Mouse (Mus musculus): Measurements from ENCODE around the gene Cdipt. TPM values are rescaled to one million over a fixed set of nuclear protein-coding genes. Genes with fewer than 3 reads are reported as not detected.

The Cdipt gene
- polyA plus RNA-seq (2016; fragmentation: Nextera tagmentation; extraction: Ambion mirVana): 81.1 and 87.2 TPM in 2 replicates

DNA sequence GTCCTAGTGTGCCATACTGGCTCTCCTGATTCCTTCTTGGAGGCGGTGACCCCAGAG, at the start of gene Cdipt:
Gene Cdipt, plus strand, starts transcription at position 22 of the 57 bp plus-strand sequence.
- Histone ChIP-seq H3K27ac (replicated peaks) (peak within 1 kb of the TSS; percentile 96), H3K4me3 (peak within 1 kb of the TSS; percentile 97), H3K36me3 (peaks cover 37% of the 10 kb centered on the region), H3K27me3 (no peaks in the 10 kb centered on the region; the same call in 1 of the 2 replicates), H3K4me2 (replicated peaks) (peak within 1 kb of the TSS; percentile 88), H3K9ac (replicated peaks) (peak within 1 kb of the TSS; percentile 97), H3K4me1 (peaks cover 7% of the 10 kb centered on the region), H3K9me3 (no peaks in the 10 kb centered on the region)
- no peak for ATAC-seq (ENCODE audit: low FRiP score, low read depth)
- 0% methylated on average over 1 of the region's 1 CpGs for WGBS

- peaks cover 11% of the 10 kb centered on the region; the same call in 1 of the 2 replicates for H3K36me3 ChIP-seq
- H3K4me3 ChIP-seq: no peak overlapping the region
- ATAC-seq (ENCODE audit: low FRiP score, low read depth): no peak
- H3K4me1 ChIP-seq: peaks cover 32% of the 10 kb centered on the region
- H3K4me2 ChIP-seq (replicated peaks): no peak overlapping the region
- WGBS: 70% methylated on average over 3 of the region's 3 CpGs
- H3K9ac ChIP-seq (replicated peaks): no peak overlapping the region
- no peaks in the 10 kb centered on the region for H3K27me3 ChIP-seq
- no peaks in the 10 kb centered on the region for H3K9me3 ChIP-seq
- no peak overlapping the region for H3K27ac ChIP-seq (replicated peaks)
Observed at GRCm38 (mm10) chr7:126926299-126926698, 49.4 kb upstream of the Cdipt start.

DNA sequence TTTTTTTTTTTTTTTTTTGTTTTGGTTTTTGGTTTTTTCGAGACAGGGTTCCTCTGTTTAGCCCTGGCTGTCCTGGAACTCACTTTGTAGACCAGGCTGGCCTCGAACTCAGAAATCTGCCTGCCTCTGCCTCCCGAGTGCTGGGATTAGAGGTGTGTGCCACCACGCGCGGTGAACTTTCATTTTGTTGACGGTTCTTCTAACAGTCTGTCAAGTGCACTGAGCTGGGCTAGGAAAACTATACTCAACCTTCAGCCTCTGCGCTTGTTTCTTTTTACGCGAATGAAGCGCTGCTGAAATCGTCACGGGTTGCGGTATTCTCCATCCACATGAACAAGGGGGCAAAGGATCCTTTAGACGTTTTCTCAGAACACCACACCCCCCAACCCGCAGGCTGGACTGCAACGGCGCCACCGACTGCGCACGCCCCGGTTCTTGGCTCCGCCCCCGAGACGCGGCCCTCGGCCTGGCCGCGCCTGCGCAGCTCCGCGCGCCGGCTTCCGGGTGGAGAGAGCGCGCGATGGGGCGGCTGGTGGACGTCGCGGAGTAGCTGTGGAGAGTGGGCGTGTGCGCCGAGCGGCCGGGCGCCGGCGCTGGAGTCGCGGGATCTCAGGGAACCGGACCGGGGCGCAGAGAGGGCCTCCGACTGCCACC, 47.2 kb upstream of the Cdipt start, which contains the start of gene Kctd13:
Gene Kctd13, plus strand, starts transcription at position 496 of the 654 bp plus-strand sequence.
- peak within 1 kb of the TSS; percentile 88 for H3K4me2 ChIP-seq (replicated peaks)
- peak within 1 kb of the TSS; percentile 85 for H3K9ac ChIP-seq (replicated peaks)
- H3K9me3 ChIP-seq: no peaks in the 10 kb centered on the region
- H3K4me3 ChIP-seq: peak within 1 kb of the TSS; percentile 84
- ATAC-seq (ENCODE audit: low FRiP score, low read depth): peak; percentile 95
- H3K4me1 ChIP-seq: peaks cover 17% of the 10 kb centered on the region
- peaks cover 26% of the 10 kb centered on the region for H3K36me3 ChIP-seq
- no peaks in the 10 kb centered on the region for H3K27me3 ChIP-seq
- 6% methylated on average over 56 of the region's 56 CpGs for WGBS
- peak within 1 kb of the TSS; percentile 80 for H3K27ac ChIP-seq (replicated peaks)

- peak; percentile 81 for ATAC-seq (ENCODE audit: low FRiP score, low read depth)
- Histone ChIP-seq H3K9ac (replicated peaks) (peak overlapping the region; percentile 85), H3K27ac (replicated peaks) (peak overlapping the region; percentile 80), H3K9me3 (no peaks in the 10 kb centered on the region), H3K4me1 (peaks cover 14% of the 10 kb centered on the region), H3K27me3 (no peaks in the 10 kb centered on the region), H3K36me3 (peaks cover 29% of the 10 kb centered on the region), H3K4me2 (replicated peaks) (peak overlapping the region; percentile 88), H3K4me3 (peak overlapping the region; percentile 84)
- WGBS: under 1% methylated on average over 27 of the region's 27 CpGs
Observed at GRCm38 (mm10) chr7:126929046-126929445, 46.7 kb upstream of the Cdipt start.

DNA sequence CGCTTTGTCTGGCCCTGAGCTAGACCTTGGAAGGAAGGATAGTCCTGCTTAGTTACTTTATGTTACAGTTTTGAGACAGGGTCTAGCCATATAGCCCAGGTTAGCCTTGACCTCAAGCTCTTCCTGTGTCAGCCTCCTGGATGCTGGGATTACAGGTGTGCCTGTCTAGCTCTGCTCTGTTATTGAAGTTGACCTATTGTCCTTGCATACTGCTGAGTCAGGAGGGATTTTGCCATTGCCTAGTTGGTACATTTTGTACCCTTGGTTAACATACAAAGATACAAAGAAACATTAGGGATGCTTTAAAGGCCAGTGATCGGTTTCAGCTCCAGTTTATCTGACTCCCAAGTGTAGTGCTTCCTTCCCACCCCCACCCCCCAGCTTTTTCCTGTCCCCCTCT, 43.1 kb upstream of the Cdipt start:
- Histone ChIP-seq H3K4me1 (peaks cover 14% of the 10 kb centered on the region), H3K9me3 (no peaks in the 10 kb centered on the region), H3K9ac (replicated peaks) (no peak overlapping the region), H3K36me3 (peaks cover 49% of the 10 kb centered on the region), H3K4me2 (replicated peaks) (no peak overlapping the region), H3K27me3 (no peaks in the 10 kb centered on the region), H3K4me3 (no peak overlapping the region), H3K27ac (replicated peaks) (no peak overlapping the region)
- ATAC-seq (ENCODE audit: low FRiP score, low read depth): no peak
- 92% methylated on average over 2 of the region's 2 CpGs for WGBS

- no peaks in the 10 kb centered on the region for H3K9me3 ChIP-seq
- no peak overlapping the region for H3K4me3 ChIP-seq
- peaks cover 11% of the 10 kb centered on the region for H3K4me1 ChIP-seq
- peaks cover 40% of the 10 kb centered on the region for H3K36me3 ChIP-seq
- no peak for ATAC-seq (ENCODE audit: low FRiP score, low read depth)
- 57% methylated on average over 6 of the region's 6 CpGs for whole genome bisulfite sequencing
- H3K9ac ChIP-seq (replicated peaks): no peak overlapping the region
- no peak overlapping the region for H3K27ac ChIP-seq (replicated peaks)
- no peak overlapping the region for H3K4me2 ChIP-seq (replicated peaks)
- no peaks in the 10 kb centered on the region for H3K27me3 ChIP-seq
Observed at GRCm38 (mm10) chr7:126941171-126941570, 34.5 kb upstream of the Cdipt start.

DNA sequence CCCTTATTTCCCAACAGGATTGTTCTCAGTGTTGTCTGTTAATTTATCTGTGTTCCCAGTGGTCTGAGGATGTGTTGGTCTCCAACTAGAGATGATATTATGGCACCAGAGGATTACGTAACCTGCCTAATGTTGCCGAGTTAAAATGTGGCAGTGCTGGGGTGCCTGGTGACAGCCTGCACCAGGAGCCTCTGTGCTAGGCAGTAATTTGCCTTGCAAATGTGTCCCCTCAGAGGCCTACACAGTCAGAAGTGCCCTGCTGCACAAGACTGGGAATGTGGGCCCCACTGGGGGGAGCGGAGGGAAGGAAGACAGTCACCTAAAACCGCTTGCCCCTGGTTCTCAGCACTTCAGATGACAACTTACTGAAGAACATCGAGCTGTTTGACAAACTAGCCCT, 33.9 kb upstream of the Cdipt start:
- no peak overlapping the region for H3K4me2 ChIP-seq (replicated peaks)
- no peak overlapping the region for H3K4me3 ChIP-seq
- 46% methylated on average over 5 of the region's 5 CpGs for WGBS
- no peaks in the 10 kb centered on the region for H3K27me3 ChIP-seq
- H3K27ac ChIP-seq (replicated peaks): 0 out of 2 replicates have a peak overlapping the region, but pooled peaks have one; percentile 20
- peaks cover 36% of the 10 kb centered on the region for H3K36me3 ChIP-seq
- no peaks in the 10 kb centered on the region for H3K9me3 ChIP-seq
- peaks cover 11% of the 10 kb centered on the region for H3K4me1 ChIP-seq
- ATAC-seq (ENCODE audit: low FRiP score, low read depth): no peak
- H3K9ac ChIP-seq (replicated peaks): no peak overlapping the region

- peaks cover 25% of the 10 kb centered on the region for H3K36me3 ChIP-seq
- H3K9ac ChIP-seq (replicated peaks): no peak overlapping the region
- peaks cover 27% of the 10 kb centered on the region for H3K27me3 ChIP-seq
- H3K4me2 ChIP-seq (replicated peaks): no peak overlapping the region
- no peak overlapping the region for H3K4me3 ChIP-seq
- 44% methylated on average over 3 of the region's 3 CpGs for WGBS
- no peak for ATAC-seq (ENCODE audit: low FRiP score, low read depth)
- no peak overlapping the region for H3K27ac ChIP-seq (replicated peaks)
- no peaks in the 10 kb centered on the region for H3K9me3 ChIP-seq
- H3K4me1 ChIP-seq: peaks cover 26% of the 10 kb centered on the region
Observed at GRCm38 (mm10) chr7:126946530-126946929, 29.2 kb upstream of the Cdipt start.

GRCm38 (mm10) chr7:126948626-126949025, 27.1 kb upstream of the Cdipt start:
- H3K27ac ChIP-seq (replicated peaks): peak overlapping the region; percentile 87
- peaks cover 43% of the 10 kb centered on the region for H3K27me3 ChIP-seq
- WGBS: 75% methylated on average over 9 of the region's 10 CpGs
- H3K36me3 ChIP-seq: peaks cover 15% of the 10 kb centered on the region; the same call in 1 of the 2 replicates
- ATAC-seq (ENCODE audit: low FRiP score, low read depth): no peak
- peak overlapping the region; percentile 51 for H3K4me3 ChIP-seq
- no peaks in the 10 kb centered on the region for H3K9me3 ChIP-seq
- peak overlapping the region; percentile 68 for H3K9ac ChIP-seq (replicated peaks)
- peak overlapping the region; percentile 98 for H3K4me2 ChIP-seq (replicated peaks)
- H3K4me1 ChIP-seq: peaks cover 34% of the 10 kb centered on the region

DNA sequence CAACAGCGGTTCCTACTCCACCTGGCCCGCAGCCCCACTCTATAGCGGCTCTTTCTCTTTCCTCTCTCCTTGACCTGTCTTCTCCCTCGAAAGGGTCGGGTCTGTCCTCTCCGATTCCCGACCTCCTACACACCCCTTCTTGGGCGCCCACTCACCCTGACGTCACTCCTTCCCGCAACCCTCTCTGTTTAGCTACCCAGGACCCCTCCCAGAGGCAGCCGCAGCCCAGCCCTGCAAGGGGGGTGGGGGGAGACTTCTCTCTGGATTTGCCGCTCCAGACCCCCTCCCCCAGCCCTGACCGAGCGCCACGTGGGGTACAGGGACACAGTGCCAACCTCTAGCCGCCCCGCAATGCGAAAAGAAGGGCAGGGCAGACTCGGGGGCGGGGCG, 26.3 kb upstream of the Cdipt start, which contains the start of gene Asphd1:
Gene Asphd1, minus strand, starts transcription at position 180 of the 390 bp plus-strand sequence.
- peak within 1 kb of the TSS; percentile 68 for H3K9ac ChIP-seq (replicated peaks)
- H3K4me1 ChIP-seq: peaks cover 34% of the 10 kb centered on the region
- peak within 1 kb of the TSS; percentile 87 for H3K27ac ChIP-seq (replicated peaks)
- peaks cover 45% of the 10 kb centered on the region for H3K27me3 ChIP-seq
- WGBS: under 1% methylated on average over 21 of the region's 21 CpGs
- no peaks in the 10 kb centered on the region for H3K9me3 ChIP-seq
- peak within 1 kb of the TSS; percentile 98 for H3K4me2 ChIP-seq (replicated peaks)
- peaks cover 15% of the 10 kb centered on the region; the same call in 1 of the 2 replicates for H3K36me3 ChIP-seq
- H3K4me3 ChIP-seq: peak within 1 kb of the TSS; percentile 51
- ATAC-seq (ENCODE audit: low FRiP score, low read depth): peak; percentile 52

DNA sequence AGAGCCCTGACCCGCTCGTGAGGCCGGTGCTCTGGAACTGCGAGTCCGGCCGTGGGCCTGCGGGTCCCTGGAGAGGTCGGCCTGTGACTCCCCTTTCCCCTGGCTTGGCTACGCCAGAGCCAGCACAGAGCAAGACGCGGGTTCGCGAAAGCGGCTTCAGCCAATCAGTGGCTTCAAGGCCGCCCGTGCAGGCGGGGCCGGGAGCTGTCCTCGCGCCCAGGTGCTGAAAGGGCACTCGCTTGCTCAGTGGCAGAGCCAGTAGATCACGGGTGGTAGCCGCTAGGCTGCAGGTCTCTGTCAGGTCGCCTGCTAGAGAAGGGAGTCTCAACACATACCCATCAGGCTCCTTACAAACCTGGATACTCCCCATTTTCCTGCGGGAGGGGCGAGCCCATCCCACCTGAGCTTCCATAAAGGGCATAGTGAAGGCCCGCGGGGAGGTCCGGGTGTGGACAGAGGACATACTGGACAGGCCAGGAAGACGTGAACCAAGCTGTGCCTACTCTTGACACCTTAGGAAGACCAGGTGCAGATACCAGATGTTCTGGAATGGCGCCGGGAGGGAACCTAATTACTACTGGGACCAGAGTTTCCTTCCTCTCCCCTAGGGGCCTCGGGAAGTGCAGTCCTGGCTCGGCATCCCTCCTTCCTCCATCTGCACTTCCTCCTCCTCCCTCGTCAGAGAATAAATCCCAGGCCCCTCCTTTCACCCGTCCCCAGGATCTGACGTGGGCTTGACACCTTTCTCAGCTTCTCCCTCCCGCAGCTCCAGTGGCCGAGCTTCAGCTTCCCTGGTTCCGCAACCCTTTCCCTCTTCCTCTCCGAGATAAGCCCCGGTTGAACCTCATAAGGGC, 25.7 kb upstream of the Cdipt start, which contains the start of gene Sez6l2:
Gene Sez6l2, plus strand, starts transcription at position 771 of the 854 bp plus-strand sequence.
- Histone ChIP-seq H3K4me1 (peaks cover 34% of the 10 kb centered on the region), H3K27me3 (peaks cover 45% of the 10 kb centered on the region), H3K27ac (replicated peaks) (peak within 1 kb of the TSS; percentile 87), H3K4me3 (peak within 1 kb of the TSS; percentile 51), H3K36me3 (peaks cover 9% of the 10 kb centered on the region; the same call in 1 of the 2 replicates), H3K4me2 (replicated peaks) (peak within 1 kb of the TSS; percentile 98), H3K9me3 (no peaks in the 10 kb centered on the region), H3K9ac (replicated peaks) (peak within 1 kb of the TSS; percentile 68)
- under 1% methylated on average over 42 of the region's 42 CpGs for WGBS
- peak; percentile 87 for ATAC-seq (ENCODE audit: low FRiP score, low read depth)

All from midbrain, embryonic 12.5 days (tissue).